Mouse (Mus musculus): ENCODE data around the gene App. TPM values are rescaled to one million over a fixed set of nuclear protein-coding genes. Genes with fewer than 3 reads are reported as not detected.

App gene
- polyA plus RNA-seq (2017; shearing (Covaris generic)) = 1 to 10 TPM; 1.3 to 3.5 TPM

GRCm38 (mm10) chr16:85173373-85174081 lies at the start of gene App:
Gene App, minus strand, starts transcription at chr16:85173766.

